Mouse (Mus musculus) G1E (cell line): ENCODE results near the gene Vwa3b.

Experiments used
- CTCF ChIP-seq: IDR thresholded peaks from 2 replicates; pipeline ENCODE4 v1.5.1; 2012; ENCODE audit warnings: low read depth, low read length, inconsistent platforms, mixed read lengths
- TAL1 ChIP-seq: conservative IDR thresholded peaks from 2 replicates; pipeline ENCODE4 v1.6.1; 2012; ENCODE audit warnings: low read depth, low read length, inconsistent platforms, mixed read lengths

DNA sequence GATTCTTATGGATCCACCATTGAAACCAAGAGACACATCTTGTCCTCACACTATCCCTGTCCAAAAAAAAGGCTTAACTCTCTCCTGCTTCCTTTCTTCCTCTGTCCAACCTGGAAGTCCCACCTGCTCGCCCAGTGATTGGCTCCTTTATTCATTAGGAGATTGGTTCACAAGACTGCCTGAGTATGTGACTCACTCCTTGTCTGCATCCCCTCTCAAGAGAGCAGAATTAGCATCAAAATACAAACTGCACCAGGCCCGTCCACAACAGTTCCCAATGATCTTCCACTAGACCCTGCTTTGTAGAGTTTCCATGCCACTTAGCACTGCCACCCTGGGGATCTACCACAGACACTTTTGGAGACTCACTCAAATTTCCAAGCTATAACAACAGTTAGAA is 75.3 kb downstream of the Vwa3b start:
- TF ChIP-seq CTCF = no peak
- no peak for TF ChIP-seq TAL1
